Comparison of ENCODE assay signal across 19 mouse cellular contexts in the genomic region with DNA sequence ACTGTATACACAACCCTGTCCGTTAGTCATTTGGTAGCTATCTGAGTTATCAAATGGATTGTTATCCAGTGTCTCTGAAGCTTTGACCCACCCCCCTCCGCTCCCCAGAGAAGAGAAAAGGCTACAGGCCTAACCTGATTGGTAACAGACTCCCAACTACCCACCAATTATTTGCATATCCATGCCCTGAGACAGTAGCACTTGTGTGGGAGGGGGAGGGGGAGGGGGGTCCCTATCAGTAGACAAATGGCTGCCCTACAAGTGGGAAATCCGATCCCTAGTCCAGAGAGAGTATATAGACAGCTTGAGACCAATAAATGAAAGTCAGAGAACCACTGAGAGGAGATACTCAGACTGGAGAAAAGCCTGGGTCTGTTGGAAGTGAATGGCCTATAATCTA. TPM values are rescaled to one million over a fixed set of nuclear protein-coding genes. Genes with fewer than 3 reads are reported as not detected.
DNase-seq lines count a peak whose midpoint lies in the region; ATAC-seq and TF ChIP-seq lines count a peak whose summit lies in the region.
"Had no signal": no experiment of that assay in that cellular context is flagged by ENCODE, and none has a peak within 500 bp of the region (broad histone marks: within the 10 kb centered on the region; RNA-seq: fewer than 3 reads in every experiment).

No protein-coding gene starts in this region.

- no peaks in the 10 kb centered on the region; the same call in 1 of the 2 replicates for H3K9me3 ChIP-seq in intestine, embryonic 14.5 days (ENCODE audit: control insufficient read depth, low read length)
- no peaks in the 10 kb centered on the region for H3K9me3 ChIP-seq in intestine, postnatal 0 days (ENCODE audit: control insufficient read depth)
- no peaks in the 10 kb centered on the region for H3K9me3 ChIP-seq in E14TG2a.4 (ENCODE audit: low read length)
- H3K9me3 ChIP-seq in limb, embryonic 12.5 days = no peaks in the 10 kb centered on the region
- H3K9me3 ChIP-seq: forebrain, embryonic 15.5 days had no signal

- peaks cover 14% of the 10 kb centered on the region; the same call in 1 of the 2 replicates for H3K4me1 ChIP-seq in intestine, embryonic 14.5 days (replicated peaks; ENCODE audit: control insufficient read depth, insufficient read depth, low read length)
- H3K4me1 ChIP-seq in intestine, postnatal 0 days (replicated peaks; ENCODE audit: control insufficient read depth, insufficient read depth, low read length) = no peaks in the 10 kb centered on the region; the same call in 1 of the 2 replicates
- peaks cover 71% of the 10 kb centered on the region for H3K4me1 ChIP-seq in E14TG2a.4 (replicated peaks; ENCODE audit: low read depth, low read length)
- H3K4me1 ChIP-seq in brown adipose tissue, adult 24 weeks (ENCODE audit: control insufficient read depth, insufficient read depth, insufficient read length, low read length) = peaks cover 12% of the 10 kb centered on the region
- peaks cover 20% of the 10 kb centered on the region for H3K4me1 ChIP-seq in limb, embryonic 12.5 days (replicated peaks)

- DNase-seq in intestine, embryonic 14.5 days (ENCODE audit: low spot score) = no peak
- DNase-seq in adrenal gland, postnatal 4 days (ENCODE audit: low spot score in 2 of 2) = no peak
- DNase-seq in adrenal gland, postnatal 14 days = no peak
- DNase-seq: B cell, adult 2 months; heart, postnatal 10 days; kidney, postnatal 36 days; thymus, postnatal 4 days had no signal

- 71% methylated on average over 3 of the region's 3 CpGs for WGBS in intestine, embryonic 14.5 days
- 70% methylated on average over 3 of the region's 3 CpGs for WGBS in intestine, postnatal 0 days
- 69% methylated on average over 3 of the region's 3 CpGs for WGBS in limb, embryonic 12.5 days

- H3K36me3 ChIP-seq in intestine, embryonic 14.5 days (ENCODE audit: control insufficient read depth, insufficient read depth, low read length) = no peaks in the 10 kb centered on the region
- no peaks in the 10 kb centered on the region for H3K36me3 ChIP-seq in intestine, postnatal 0 days (ENCODE audit: control insufficient read depth, insufficient read depth)
- no peaks in the 10 kb centered on the region for H3K36me3 ChIP-seq in E14TG2a.4 (ENCODE audit: insufficient read depth, low read length)
- H3K36me3 ChIP-seq in limb, embryonic 12.5 days = no peaks in the 10 kb centered on the region
- H3K36me3 ChIP-seq: forebrain, embryonic 15.5 days; neural tube, embryonic 12.5 days had no signal

- ATAC-seq in intestine, embryonic 14.5 days (replicated peaks; ENCODE audit: low FRiP score, low TSS enrichment, low read depth) = no peak
- no peak for ATAC-seq in intestine, postnatal 0 days
- ATAC-seq in limb, embryonic 12.5 days (ENCODE audit: insufficient number of reproducible peaks, insufficient read depth, low FRiP score, low TSS enrichment, low read depth) = no peak
- no peak for ATAC-seq in erythroid progenitor cell, adult 5-6 weeks (replicated peaks; ENCODE audit: low FRiP score, poor library complexity, severe bottlenecking)
- ATAC-seq: activated CD4-positive, CD25-positive, alpha-beta regulatory T cell, adult 4 months; forebrain, embryonic 15.5 days; hindbrain, embryonic 16.5 days had no signal

- peak overlapping the region; percentile 89 for H3K27ac ChIP-seq in intestine, embryonic 14.5 days (ENCODE audit: low read depth)
- H3K27ac ChIP-seq in intestine, postnatal 0 days (ENCODE audit: low read depth, low read length) = no peak overlapping the region; the same call in 1 of the 2 replicates
- H3K27ac ChIP-seq in brown adipose tissue, adult 24 weeks (replicated peaks; ENCODE audit: low read depth, low read length) = 0 out of 2 replicates have a peak overlapping the region, but pooled peaks have one; percentile 92
- H3K27ac ChIP-seq in limb, embryonic 12.5 days = peak overlapping the region; percentile 46; the same call in 1 of the 2 replicates
- H3K27ac ChIP-seq: forebrain, embryonic 15.5 days; neural tube, embryonic 12.5 days had no signal

- H3K4me2 ChIP-seq in intestine, embryonic 14.5 days (ENCODE audit: low read length) = no peak overlapping the region
- no peak overlapping the region for H3K4me2 ChIP-seq in intestine, postnatal 0 days (replicated peaks; ENCODE audit: low read depth)
- H3K4me2 ChIP-seq in limb, embryonic 12.5 days = no peak overlapping the region
- H3K4me2 ChIP-seq: forebrain, embryonic 15.5 days; liver, embryonic 11.5 days; neural tube, embryonic 12.5 days had no signal

- no peaks in the 10 kb centered on the region for H3K27me3 ChIP-seq in intestine, embryonic 14.5 days (replicated peaks; ENCODE audit: control insufficient read depth, insufficient read depth, low read length)
- H3K27me3 ChIP-seq in intestine, postnatal 0 days (replicated peaks; ENCODE audit: control insufficient read depth, insufficient read depth, low read length) = no peaks in the 10 kb centered on the region
- peaks cover 3% of the 10 kb centered on the region; the same call in 1 of the 2 replicates for H3K27me3 ChIP-seq in E14TG2a.4 (ENCODE audit: insufficient read depth, low read length)
- H3K27me3 ChIP-seq in limb, embryonic 12.5 days = no peaks in the 10 kb centered on the region
- H3K27me3 ChIP-seq: forebrain, embryonic 15.5 days; megakaryocyte, embryonic 14.5 days; neural tube, embryonic 12.5 days had no signal

- no peak overlapping the region for H3K4me3 ChIP-seq in intestine, embryonic 14.5 days (ENCODE audit: low read depth, low read length)
- no peak overlapping the region for H3K4me3 ChIP-seq in intestine, postnatal 0 days (ENCODE audit: low read depth, low read length)
- peak overlapping the region; percentile 67; the same call in 1 of the 2 replicates for H3K4me3 ChIP-seq in E14TG2a.4 (replicated peaks; ENCODE audit: low read length)
- no peak overlapping the region for H3K4me3 ChIP-seq in brown adipose tissue, adult 24 weeks (ENCODE audit: insufficient read depth, low read depth, low read length)
- no peak overlapping the region for H3K4me3 ChIP-seq in limb, embryonic 12.5 days (replicated peaks)
- H3K4me3 ChIP-seq: forebrain, embryonic 15.5 days; megakaryocyte, embryonic 14.5 days; neural tube, embryonic 12.5 days had no signal

- no peak overlapping the region for H3K9ac ChIP-seq in intestine, embryonic 14.5 days (ENCODE audit: low read length)
- no peak overlapping the region for H3K9ac ChIP-seq in intestine, postnatal 0 days (ENCODE audit: low read depth, low read length)
- H3K9ac ChIP-seq in limb, embryonic 12.5 days (replicated peaks) = no peak overlapping the region
- H3K9ac ChIP-seq: forebrain, embryonic 15.5 days; neural tube, embryonic 12.5 days had no signal

- no peak for TF ChIP-seq CTCF in intestine, postnatal 0 days (IDR thresholded peaks at IDR 0.05; ENCODE audit: low read depth)
- no peak for TF ChIP-seq CTCF in E14TG2a.4 (conservative IDR thresholded peaks at IDR 0.05; ENCODE audit: low read length)

RNA-seq across cellular contexts. Expression of a gene that starts 8.1 kb away (rescaled TPM):
- polyA plus RNA-seq in intestine, embryonic 14.5 days (2014; fragmentation: Nextera tagmentation; extraction: Ambion mirVana) = 0.08 TPM in 1 of 2 replicates, not detected in the other
- 0.13 and 0.25 TPM in 2 replicates for polyA plus RNA-seq in intestine, postnatal 0 days (2015; fragmentation: Nextera tagmentation; extraction: Ambion mirVana)
- polyA plus RNA-seq in brown adipose tissue, adult 24 weeks (2012; ENCODE audit: insufficient read depth, insufficient read length, missing spikeins) = not detected in 2 replicates
- polyA plus RNA-seq in limb, embryonic 12.5 days (2016; fragmentation: Nextera tagmentation; extraction: Ambion mirVana) = 0.12 TPM in 1 of 2 replicates, not detected in the other
- under 1 TPM in 1 of 2 experiments, not detected in 1; 0.20 TPM for total RNA-seq in adrenal gland, postnatal 4 days (2021)
- not detected in 2 replicates for total RNA-seq in erythroid progenitor cell, adult 5-6 weeks (2015; ENCODE audit: low replicate concordance)
- not detected in 2 replicates for total RNA-seq in erythroid progenitor cell, adult 5-6 weeks (2017; ENCODE audit: low replicate concordance)
- total RNA-seq in adrenal gland, postnatal 14 days (2021) = not detected in 2 replicates
- total RNA-seq: granulocyte monocyte progenitor cell, adult 5-6 weeks; heart, postnatal 10 days had no signal
- polyA plus RNA-seq: liver, embryonic 11.5 days had no signal

RNA-seq across cellular contexts. Expression of a gene that starts 13.1 kb away (rescaled TPM):
- 298 and 318 TPM in 2 replicates for polyA plus RNA-seq in intestine, embryonic 14.5 days (2014; fragmentation: Nextera tagmentation; extraction: Ambion mirVana)
- 88.6 and 93.2 TPM in 2 replicates for polyA plus RNA-seq in intestine, postnatal 0 days (2015; fragmentation: Nextera tagmentation; extraction: Ambion mirVana)
- polyA plus RNA-seq in brown adipose tissue, adult 24 weeks (2012; ENCODE audit: insufficient read depth, insufficient read length, missing spikeins) = 29.7 and 32.3 TPM in 2 replicates
- polyA plus RNA-seq in limb, embryonic 12.5 days (2016; fragmentation: Nextera tagmentation; extraction: Ambion mirVana) = 325 and 350 TPM in 2 replicates
- 10 to 100 TPM; 81.0 to 85.3 TPM for total RNA-seq in adrenal gland, postnatal 4 days (2021)
- 83.4 and 101 TPM in 2 replicates for total RNA-seq in erythroid progenitor cell, adult 5-6 weeks (2015; ENCODE audit: low replicate concordance)
- total RNA-seq in erythroid progenitor cell, adult 5-6 weeks (2017; ENCODE audit: low replicate concordance) = 51.7 and 56.7 TPM in 2 replicates
- total RNA-seq in adrenal gland, postnatal 14 days (2021) = 47.2 and 51.2 TPM in 2 replicates

RNA-seq across cellular contexts. Expression of a gene that starts 15.8 kb away (rescaled TPM):
- 4.7 and 4.8 TPM in 2 replicates for polyA plus RNA-seq in intestine, embryonic 14.5 days (2014; fragmentation: Nextera tagmentation; extraction: Ambion mirVana)
- 2.6 and 3.1 TPM in 2 replicates for polyA plus RNA-seq in intestine, postnatal 0 days (2015; fragmentation: Nextera tagmentation; extraction: Ambion mirVana)
- polyA plus RNA-seq in brown adipose tissue, adult 24 weeks (2012; ENCODE audit: insufficient read depth, insufficient read length, missing spikeins) = 4.0 and 6.9 TPM in 2 replicates
- polyA plus RNA-seq in limb, embryonic 12.5 days (2016; fragmentation: Nextera tagmentation; extraction: Ambion mirVana) = 6.3 and 6.6 TPM in 2 replicates
- total RNA-seq in adrenal gland, postnatal 4 days (2021) = 10 to 100 TPM; 24.7 to 29.6 TPM
- total RNA-seq in erythroid progenitor cell, adult 5-6 weeks (2015; ENCODE audit: low replicate concordance) = 0.84 TPM in 1 of 2 replicates, not detected in the other
- 0.68 and 0.77 TPM in 2 replicates for total RNA-seq in erythroid progenitor cell, adult 5-6 weeks (2017; ENCODE audit: low replicate concordance)
- 23.4 and 25.3 TPM in 2 replicates for total RNA-seq in adrenal gland, postnatal 14 days (2021)

RNA-seq across cellular contexts. Expression of a gene that starts 46.8 kb away (rescaled TPM):
- polyA plus RNA-seq in intestine, embryonic 14.5 days (2014; fragmentation: Nextera tagmentation; extraction: Ambion mirVana) = 1.9 and 2.3 TPM in 2 replicates
- 1.3 and 1.4 TPM in 2 replicates for polyA plus RNA-seq in intestine, postnatal 0 days (2015; fragmentation: Nextera tagmentation; extraction: Ambion mirVana)
- polyA plus RNA-seq in brown adipose tissue, adult 24 weeks (2012; ENCODE audit: insufficient read depth, insufficient read length, missing spikeins) = 0.83 and 1.4 TPM in 2 replicates
- polyA plus RNA-seq in limb, embryonic 12.5 days (2016; fragmentation: Nextera tagmentation; extraction: Ambion mirVana) = 2.8 and 3.9 TPM in 2 replicates
- total RNA-seq in adrenal gland, postnatal 4 days (2021) = 1 to 10 TPM; 4.3 to 4.4 TPM
- 4.2 and 9.4 TPM in 2 replicates for total RNA-seq in erythroid progenitor cell, adult 5-6 weeks (2015; ENCODE audit: low replicate concordance)
- 4.0 and 14.3 TPM in 2 replicates for total RNA-seq in erythroid progenitor cell, adult 5-6 weeks (2017; ENCODE audit: low replicate concordance)
- 2.2 and 7.1 TPM in 2 replicates for total RNA-seq in adrenal gland, postnatal 14 days (2021)
